Mouse (Mus musculus): ENCODE results near the gene Gsg1l.

GRCm38 (mm10) chr7:125948973-125949372 is 133.2 kb downstream of the Gsg1l start:
- TF ChIP-seq CTCF (IDR thresholded peaks at IDR 0.05; ENCODE audit: low read depth, low read length) (no peak), POLR2A (IDR thresholded peaks at IDR 0.05; ENCODE audit: insufficient read depth, low read length) (no peak)

All from ES-Bruce4 (cell line).